In genomic region chr11:88462789-88463188, GRCm38 (mm10) we compare ENCODE assay signal across 20 mouse cellular contexts.
DNase-seq lines count a peak whose midpoint lies in the region; ATAC-seq lines count a peak whose summit lies in the region.
"Had no signal": no experiment of that assay in that cellular context is flagged by ENCODE, and none has a peak within 500 bp of the region (broad histone marks: within the 10 kb centered on the region; RNA-seq: fewer than 3 reads in every experiment).

No protein-coding gene starts in this region.

- no peaks in the 10 kb centered on the region for H3K27me3 ChIP-seq in midbrain, embryonic 11.5 days (ENCODE audit: control insufficient read depth, insufficient read depth, low read length)
- no peaks in the 10 kb centered on the region for H3K27me3 ChIP-seq in midbrain, embryonic 10.5 days (ENCODE audit: low read depth, poor library complexity, severe bottlenecking)
- H3K27me3 ChIP-seq in hindbrain, embryonic 10.5 days (ENCODE audit: insufficient read depth, poor library complexity, severe bottlenecking) = no peaks in the 10 kb centered on the region
- H3K27me3 ChIP-seq in midbrain, embryonic 13.5 days = no peaks in the 10 kb centered on the region
- H3K27me3 ChIP-seq: embryonic facial prominence, embryonic 13.5 days; heart, embryonic 13.5 days; liver, embryonic 12.5 days; lung, embryonic 15.5 days; Patski had no signal

- H3K9ac ChIP-seq in midbrain, embryonic 11.5 days (ENCODE audit: low read length) = no peak overlapping the region
- H3K9ac ChIP-seq in midbrain, embryonic 13.5 days (replicated peaks) = no peak overlapping the region
- H3K9ac ChIP-seq: embryonic facial prominence, embryonic 13.5 days; heart, embryonic 13.5 days; liver, embryonic 12.5 days; lung, embryonic 15.5 days had no signal

- no peak overlapping the region for H3K4me3 ChIP-seq in midbrain, embryonic 11.5 days (ENCODE audit: low read depth, low read length)
- no peak overlapping the region for H3K4me3 ChIP-seq in midbrain, embryonic 10.5 days
- H3K4me3 ChIP-seq in hindbrain, embryonic 10.5 days = no peak overlapping the region
- H3K4me3 ChIP-seq in midbrain, embryonic 13.5 days (replicated peaks) = no peak overlapping the region
- H3K4me3 ChIP-seq: embryonic facial prominence, embryonic 13.5 days; heart, embryonic 13.5 days; left cerebral cortex, adult 2 months; liver, embryonic 12.5 days; lung, embryonic 15.5 days; myocyte had no signal

- peak; percentile 57 for ATAC-seq in midbrain, embryonic 11.5 days (ENCODE audit: low FRiP score)
- no peak for ATAC-seq in midbrain, embryonic 13.5 days
- ATAC-seq: intestine, embryonic 16.5 days; liver, embryonic 12.5 days; Patski had no signal

- no peak overlapping the region for H3K4me2 ChIP-seq in midbrain, embryonic 11.5 days
- no peak overlapping the region for H3K4me2 ChIP-seq in midbrain, embryonic 13.5 days (replicated peaks)
- H3K4me2 ChIP-seq: embryonic facial prominence, embryonic 13.5 days; heart, embryonic 13.5 days; liver, embryonic 12.5 days; lung, embryonic 15.5 days had no signal

- peak overlapping the region; percentile 58 for H3K27ac ChIP-seq in midbrain, embryonic 11.5 days (ENCODE audit: low read depth, low read length)
- no peak overlapping the region; the same call in 1 of the 2 replicates for H3K27ac ChIP-seq in midbrain, embryonic 10.5 days (replicated peaks)
- H3K27ac ChIP-seq in hindbrain, embryonic 10.5 days = peak overlapping the region; percentile 81
- H3K27ac ChIP-seq in midbrain, embryonic 13.5 days = peak overlapping the region; percentile 76
- H3K27ac ChIP-seq: embryonic facial prominence, embryonic 13.5 days; left cerebral cortex, adult 2 months; liver, embryonic 12.5 days; lung, embryonic 15.5 days had no signal

- no peaks in the 10 kb centered on the region for H3K9me3 ChIP-seq in midbrain, embryonic 11.5 days (ENCODE audit: control insufficient read depth, low read length)
- H3K9me3 ChIP-seq in midbrain, embryonic 10.5 days (replicated peaks) = no peaks in the 10 kb centered on the region
- no peaks in the 10 kb centered on the region for H3K9me3 ChIP-seq in hindbrain, embryonic 10.5 days
- H3K9me3 ChIP-seq in midbrain, embryonic 13.5 days = no peaks in the 10 kb centered on the region
- H3K9me3 ChIP-seq: embryonic facial prominence, embryonic 13.5 days; heart, embryonic 13.5 days; liver, embryonic 12.5 days; lung, embryonic 15.5 days had no signal

- H3K36me3 ChIP-seq in midbrain, embryonic 11.5 days (ENCODE audit: control insufficient read depth, insufficient read depth, low read length) = no peaks in the 10 kb centered on the region
- peaks cover 69% of the 10 kb centered on the region for H3K36me3 ChIP-seq in midbrain, embryonic 10.5 days
- H3K36me3 ChIP-seq in hindbrain, embryonic 10.5 days = peaks cover 49% of the 10 kb centered on the region
- H3K36me3 ChIP-seq in midbrain, embryonic 13.5 days = no peaks in the 10 kb centered on the region
- H3K36me3 ChIP-seq: lung, embryonic 15.5 days had no signal

- 79% methylated on average over 8 of the region's 8 CpGs for WGBS in midbrain, embryonic 11.5 days
- 85% methylated on average over 8 of the region's 8 CpGs for WGBS in midbrain, embryonic 10.5 days
- 68% methylated on average over 8 of the region's 8 CpGs for WGBS in hindbrain, embryonic 10.5 days
- 52% methylated on average over 8 of the region's 8 CpGs for WGBS in midbrain, embryonic 13.5 days

- H3K4me1 ChIP-seq in midbrain, embryonic 11.5 days (ENCODE audit: control insufficient read depth, insufficient read depth, low read length) = peaks cover 41% of the 10 kb centered on the region
- H3K4me1 ChIP-seq in midbrain, embryonic 10.5 days = peaks cover 75% of the 10 kb centered on the region
- H3K4me1 ChIP-seq in hindbrain, embryonic 10.5 days (replicated peaks) = peaks cover 88% of the 10 kb centered on the region
- H3K4me1 ChIP-seq in midbrain, embryonic 13.5 days (replicated peaks) = peaks cover 88% of the 10 kb centered on the region

- no peak for DNase-seq in midbrain, embryonic 11.5 days (ENCODE audit: low spot score, missing footprints)
- no peak for DNase-seq in midbrain, embryonic 10.5 days (ENCODE audit: low spot score)
- peak; percentile 47 for DNase-seq in hindbrain, embryonic 10.5 days (ENCODE audit: low spot score)
- DNase-seq in spleen, postnatal 14 days (ENCODE audit: low spot score in 2 of 2) = no peak
- no peak for DNase-seq in adrenal gland, postnatal 4 days (ENCODE audit: low spot score in 2 of 2)
- no peak for DNase-seq in urinary bladder, postnatal 10 days (ENCODE audit: low spot score)
- DNase-seq: adrenal gland, postnatal 25 days; cerebellum, adult 8-10 months; heart, postnatal 36 days; right cerebral cortex, postnatal 4 days; thymus, postnatal 36 days had no signal
